27 mouse cellular contexts compared by ENCODE assay signal in the genomic region with DNA sequence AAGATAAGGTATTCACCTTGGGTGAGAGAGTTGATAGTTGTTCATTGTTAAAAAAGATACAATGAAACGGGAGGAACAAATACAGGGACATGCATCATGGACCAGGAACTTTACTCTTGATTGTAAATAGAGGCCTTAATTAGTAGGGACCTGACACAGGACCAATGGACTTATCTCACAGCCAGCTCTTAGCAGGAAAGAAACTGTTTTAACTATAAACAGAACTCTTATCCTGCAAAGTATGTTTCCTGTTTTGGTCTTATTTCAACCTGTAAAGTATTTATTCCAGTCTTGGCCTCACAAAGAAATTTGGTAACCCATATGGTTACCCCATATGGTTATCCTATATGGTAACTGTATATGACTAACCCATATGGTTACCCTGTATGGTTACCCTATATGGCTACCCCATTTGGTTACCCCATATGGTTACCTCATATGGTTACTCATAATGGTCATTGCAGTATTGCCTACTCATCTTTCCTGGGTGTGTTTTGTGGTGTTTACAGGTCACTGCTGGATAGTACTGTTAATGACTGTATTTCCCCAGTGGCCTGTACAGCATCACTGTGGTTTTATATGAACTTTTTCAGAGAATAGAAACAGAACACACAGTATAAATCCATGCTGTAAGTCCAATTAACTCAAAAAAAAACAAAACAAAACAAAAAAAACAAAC.
"Had no signal": no experiment of that assay in that cellular context is flagged by ENCODE, and none has a peak within 500 bp of the region (broad histone marks: within the 10 kb centered on the region; RNA-seq: fewer than 3 reads in every experiment).

No protein-coding gene starts in this region.

- ATAC-seq: liver, postnatal 0 days; lung, postnatal 0 days had no signal

- H3K27me3 ChIP-seq: kidney, embryonic 15.5 days; limb, embryonic 12.5 days; limb, embryonic 15.5 days; megakaryocyte, embryonic 14.5 days; neural tube, embryonic 12.5 days; neural tube, embryonic 15.5 days had no signal

- DNase-seq: kidney, adult 11 months; kidney, adult 8-10 months; kidney, postnatal 10 days; kidney, postnatal 36 days; layer of hippocampus, adult 9-11 months; left cerebral cortex, postnatal 4 days; liver, postnatal 0 days; lung, embryonic 14.5 days; midbrain, embryonic 14.5 days; right cerebral cortex, adult 18-20 months; right cerebral cortex, postnatal 14 days; right cerebral cortex, postnatal 4 days; thymus, adult 2 months; thymus, postnatal 25 days had no signal

- H3K9ac ChIP-seq: kidney, embryonic 15.5 days; limb, embryonic 12.5 days; limb, embryonic 15.5 days; liver, embryonic 14.5 days; liver, postnatal 0 days; lung, embryonic 14.5 days; neural tube, embryonic 12.5 days; neural tube, embryonic 15.5 days had no signal

- H3K4me3 ChIP-seq: kidney, embryonic 15.5 days; left cerebral cortex, adult 2 months; limb, embryonic 12.5 days; limb, embryonic 15.5 days; megakaryocyte, embryonic 14.5 days; midbrain, embryonic 10.5 days; neural tube, embryonic 12.5 days; neural tube, embryonic 15.5 days had no signal

- H3K27ac ChIP-seq: kidney, embryonic 15.5 days; limb, embryonic 12.5 days; limb, embryonic 15.5 days; liver, embryonic 14.5 days; macrophage; midbrain, embryonic 10.5 days; neural tube, embryonic 12.5 days; neural tube, embryonic 15.5 days; stomach, postnatal 0 days had no signal

- H3K4me1 ChIP-seq: megakaryocyte, embryonic 14.5 days had no signal

- H3K9me3 ChIP-seq: kidney, embryonic 15.5 days; limb, embryonic 12.5 days; limb, embryonic 15.5 days; megakaryocyte, embryonic 14.5 days; midbrain, embryonic 10.5 days; neural tube, embryonic 12.5 days; neural tube, embryonic 15.5 days had no signal

- H3K36me3 ChIP-seq: kidney, embryonic 15.5 days; limb, embryonic 12.5 days; limb, embryonic 15.5 days; midbrain, embryonic 10.5 days; neural tube, embryonic 12.5 days; neural tube, embryonic 15.5 days had no signal

- H3K4me2 ChIP-seq: kidney, embryonic 15.5 days; limb, embryonic 12.5 days; limb, embryonic 15.5 days; liver, embryonic 11.5 days; lung, embryonic 14.5 days; neural tube, embryonic 12.5 days; neural tube, embryonic 15.5 days had no signal
